Mouse (Mus musculus): ENCODE measurements around the gene Vmn1r61. TPM values are rescaled to one million over a fixed set of nuclear protein-coding genes. Genes with fewer than 3 reads are reported as not detected.

Vmn1r61 gene
- not detected for total RNA-seq (2023)

DNA sequence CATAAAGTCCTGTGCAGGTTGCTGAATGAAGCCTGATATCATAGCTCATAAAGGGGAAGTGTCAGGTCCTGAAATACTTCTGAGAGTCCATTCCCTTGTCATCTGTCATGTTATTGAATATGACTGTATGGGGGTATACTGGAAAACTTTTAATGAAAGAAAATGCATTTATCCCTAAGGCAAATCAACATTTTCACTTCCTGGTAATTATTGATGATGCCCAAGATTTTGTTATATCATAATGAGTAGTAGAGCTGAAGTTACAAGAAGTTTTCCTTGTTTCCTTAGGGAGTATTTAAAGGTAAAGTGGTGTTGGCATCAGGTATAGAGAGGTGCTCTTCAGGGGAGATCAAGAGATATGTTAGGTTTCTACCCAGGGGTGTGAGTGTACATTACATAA lies at the start of gene Vmn1r61:
Gene Vmn1r61 (minus strand): TSS at position 101 of the 400 bp plus-strand sequence.

Other genes with a start within 250 kb of the Vmn1r61 start
- gene Vmn1r58, start 199.9 kb downstream of the Vmn1r61 start, total RNA-seq (2023), result not detected
- not detected for gene Vmn1r59, start 156.5 kb downstream of the Vmn1r61 start, total RNA-seq (2023)
- not detected for gene Vmn2r28, start 119.3 kb downstream of the Vmn1r61 start, total RNA-seq (2023)
- not detected for gene Vmn1r60, start 66.0 kb downstream of the Vmn1r61 start, total RNA-seq (2023)
- gene Vmn1r62, start 60.3 kb upstream of the Vmn1r61 start, total RNA-seq (2023), result not detected
- not detected for gene Vmn1r63, start 192.2 kb upstream of the Vmn1r61 start, total RNA-seq (2023)

Data from neutrophil, adult 59 days (primary cell).